Mouse (Mus musculus) spleen, adult 2 months (tissue): ENCODE measurements at regions not wholly inside any gene's neighbourhood (a gene's known extent, or its start where the extent isn't known, plus 50 kb on each side); places are given as distances from the start of the nearest gene placed in this dataset.

ENCODE experiments used
- CTCF ChIP-seq: fragments of 200-500 bp; IDR thresholded peaks from 2 replicates; pipeline ENCODE4 v1.5.1; 2011; ENCODE audit warnings: mild to moderate bottlenecking, inconsistent platforms; ENCODE audit not compliant: insufficient read depth, insufficient read length, insufficient replicate concordance; ENCODE audit errors: extremely low read depth
- POLR2A ChIP-seq: fragments of 200-500 bp; IDR thresholded peaks from 2 replicates; pipeline ENCODE4 v1.6.1; 2011; ENCODE audit warnings: low read depth, low read length, inconsistent platforms

DNA sequence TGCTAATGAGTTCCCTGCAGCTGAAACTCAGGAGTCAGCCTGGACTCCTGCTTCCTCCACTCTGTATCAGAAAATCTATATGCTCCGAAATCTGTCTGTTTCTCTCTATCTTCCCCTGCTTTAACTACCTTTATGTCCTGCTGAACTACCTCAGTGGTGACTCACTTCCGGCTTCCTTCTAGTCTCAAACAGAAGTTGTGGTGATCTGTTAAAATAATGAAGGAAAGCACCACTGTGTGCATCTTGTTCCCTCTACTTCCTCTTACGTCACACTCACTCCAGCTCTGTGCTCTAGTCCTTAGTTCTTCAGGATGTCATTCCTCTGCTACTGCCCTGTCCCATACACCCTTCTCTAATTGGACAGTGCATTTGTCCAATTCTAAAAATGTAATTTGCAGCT is 148.2 kb upstream of the Prdm1 start:
- TF ChIP-seq CTCF, result no peak
- TF ChIP-seq POLR2A, result no peak
